Mouse (Mus musculus): ENCODE results near the gene Odaph. TPM values are rescaled to one million over a fixed set of nuclear protein-coding genes. Genes with fewer than 3 reads are reported as not detected.
"Not testable (repeated sequence)": the region's sequence is repeated elsewhere in the genome, so short reads cannot be mapped to it uniquely, and the experiment has no call there.

Gene Odaph
- not detected in 2 replicates for polyA plus RNA-seq (2016; fragmentation: Nextera tagmentation; extraction: Ambion mirVana)

- no peak for DNase-seq (ENCODE audit: low spot score)
- no peaks in the 10 kb centered on the region for H3K4me1 ChIP-seq
- WGBS, result 67% methylated on average over 4 of the region's 4 CpGs
- H3K27ac ChIP-seq, result no peak within 1 kb of the TSS
- no peak within 1 kb of the TSS for H3K4me3 ChIP-seq
- no peaks in the 10 kb centered on the region for H3K9me3 ChIP-seq (replicated peaks)
- no peaks in the 10 kb centered on the region for H3K27me3 ChIP-seq (ENCODE audit: low read depth, poor library complexity, severe bottlenecking)
- no peaks in the 10 kb centered on the region for H3K36me3 ChIP-seq
These were observed at the start of gene Odaph for GRCm38 (mm10) chr5:91987236-91987635. TSS of gene Odaph (plus strand) at chr5:91987475.

DNA sequence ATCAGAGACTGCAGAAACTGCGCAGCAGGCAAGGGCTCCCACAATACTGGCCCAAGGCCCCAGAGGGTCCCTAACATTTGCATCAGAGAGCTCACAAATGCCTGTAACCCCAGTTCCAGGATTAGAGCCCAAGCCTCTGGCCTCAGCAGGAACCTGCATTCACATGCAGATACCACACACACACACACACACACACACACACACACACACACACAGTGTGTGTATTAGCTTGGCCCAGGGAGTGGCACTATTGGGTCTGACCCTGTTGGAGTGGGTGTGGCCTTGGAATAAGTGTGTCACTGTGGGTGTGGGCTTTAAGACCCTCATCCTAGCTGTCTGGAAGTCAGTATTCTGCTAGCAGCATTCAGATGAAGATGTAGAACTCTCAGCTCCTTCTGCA is 41.7 kb upstream of the Odaph start:
- 50% methylated on average over 1 of the region's 1 CpGs for whole genome bisulfite sequencing
- H3K9me3 ChIP-seq (replicated peaks); H3K4me3 ChIP-seq; H3K27me3 ChIP-seq (ENCODE audit: low read depth, poor library complexity, severe bottlenecking); H3K27ac ChIP-seq; DNase-seq (ENCODE audit: low spot score); H3K4me1 ChIP-seq: not testable (repeated sequence)
- peaks cover 49% of the 10 kb centered on the region for H3K36me3 ChIP-seq

- Histone ChIP-seq H3K4me1 (peaks cover 5% of the 10 kb centered on the region; the same call in 1 of the 2 replicates), H3K27ac (no peak overlapping the region), H3K27me3 (ENCODE audit: low read depth, poor library complexity, severe bottlenecking) (no peaks in the 10 kb centered on the region), H3K36me3 (peaks cover 62% of the 10 kb centered on the region), H3K9me3 (replicated peaks) (no peaks in the 10 kb centered on the region), H3K4me3 (no peak overlapping the region)
- no peak for DNase-seq (ENCODE audit: low spot score)
- WGBS, result 98% methylated on average over 4 of the region's 4 CpGs
These were observed 40.3 kb upstream of the Odaph start for GRCm38 (mm10) chr5:91947008-91947407.

- H3K36me3 ChIP-seq, result peaks cover 82% of the 10 kb centered on the region
- 94% methylated on average over 7 of the region's 7 CpGs for WGBS
- DNase-seq (ENCODE audit: low spot score), result no peak
- H3K27me3 ChIP-seq (ENCODE audit: low read depth, poor library complexity, severe bottlenecking), result no peaks in the 10 kb centered on the region
- H3K9me3 ChIP-seq (replicated peaks), result no peaks in the 10 kb centered on the region
- H3K27ac ChIP-seq, result no peak overlapping the region
- H3K4me3 ChIP-seq, result no peak overlapping the region
- H3K4me1 ChIP-seq, result no peaks in the 10 kb centered on the region
These were observed 37.8 kb upstream of the Odaph start for GRCm38 (mm10) chr5:91949441-91949840.

DNA sequence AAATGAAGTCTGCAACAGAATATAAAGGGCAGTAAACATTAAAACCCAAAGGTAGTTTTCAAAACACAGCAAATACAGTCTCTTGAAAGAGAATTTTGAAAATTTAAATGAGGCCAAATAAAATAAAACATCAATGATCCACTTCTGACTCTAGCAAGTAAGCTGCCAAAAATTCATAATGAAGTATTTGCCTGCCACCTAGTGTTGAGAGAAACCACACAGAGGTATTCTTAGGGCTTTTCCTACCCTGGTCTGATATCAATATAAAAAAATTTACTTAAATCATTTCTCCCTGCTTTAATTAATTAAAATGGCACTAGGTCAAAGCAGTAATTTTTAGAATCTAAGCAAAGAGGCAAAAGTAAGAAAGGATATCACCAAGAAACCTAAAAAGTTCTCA is 35.9 kb upstream of the Odaph start:
- no peaks in the 10 kb centered on the region for H3K9me3 ChIP-seq (replicated peaks)
- H3K4me3 ChIP-seq, result no peak overlapping the region
- H3K36me3 ChIP-seq, result peaks cover 90% of the 10 kb centered on the region
- no peaks in the 10 kb centered on the region for H3K27me3 ChIP-seq (ENCODE audit: low read depth, poor library complexity, severe bottlenecking)
- no peaks in the 10 kb centered on the region for H3K4me1 ChIP-seq
- DNase-seq (ENCODE audit: low spot score), result no peak
- H3K27ac ChIP-seq, result no peak overlapping the region

DNA sequence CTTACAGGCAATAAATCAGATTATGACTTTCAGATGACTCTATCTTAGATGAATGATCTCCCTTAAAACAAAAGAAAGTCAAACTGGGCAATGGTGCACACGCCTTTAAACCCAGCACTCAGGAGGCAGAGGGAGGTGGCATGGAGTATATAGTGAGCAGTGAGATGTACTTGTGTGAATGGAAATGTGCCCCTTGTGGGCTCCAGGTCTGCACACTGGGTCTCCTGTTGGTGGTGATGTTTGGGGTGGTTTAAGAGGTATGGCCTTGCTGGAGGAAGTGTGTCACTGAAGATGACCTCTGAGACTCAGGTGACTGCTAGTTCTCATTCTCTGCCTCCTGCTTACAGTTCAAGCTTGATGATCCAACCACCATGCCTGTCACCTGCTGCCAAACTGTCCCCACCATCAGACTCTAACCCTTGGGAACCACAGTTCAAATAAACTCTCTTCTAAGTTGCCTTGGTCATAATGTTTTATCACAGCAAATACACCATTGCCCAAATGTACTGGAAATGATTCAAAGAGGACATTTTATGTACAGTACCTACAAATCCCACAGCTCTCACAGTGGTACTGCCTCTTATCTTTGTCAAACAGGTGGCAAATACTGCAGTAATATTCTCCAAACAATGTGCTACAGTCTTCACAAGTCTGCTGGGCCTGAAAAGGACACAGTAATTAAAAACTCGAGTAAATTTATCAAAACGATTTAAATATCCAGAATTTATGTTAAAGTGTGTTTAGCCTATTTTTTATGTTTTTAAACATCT is 30.1 kb upstream of the Odaph start:
- no peak for DNase-seq (ENCODE audit: low spot score)
- Histone ChIP-seq H3K27me3 (ENCODE audit: low read depth, poor library complexity, severe bottlenecking) (no peaks in the 10 kb centered on the region), H3K27ac (no peak overlapping the region)

GRCm38 (mm10) chr5:91959096-91959495 is 28.2 kb upstream of the Odaph start:
- H3K9me3 ChIP-seq (replicated peaks), result no peaks in the 10 kb centered on the region
- peaks cover 42% of the 10 kb centered on the region for H3K36me3 ChIP-seq
- no peaks in the 10 kb centered on the region for H3K27me3 ChIP-seq (ENCODE audit: low read depth, poor library complexity, severe bottlenecking)
- no peak overlapping the region for H3K27ac ChIP-seq
- no peak overlapping the region for H3K4me3 ChIP-seq
- DNase-seq (ENCODE audit: low spot score), result no peak
- WGBS, result 96% methylated on average over 1 of the region's 1 CpGs
- H3K4me1 ChIP-seq, result peaks cover 21% of the 10 kb centered on the region

More for the DNA sequence above, 30.1 kb upstream of the Odaph start:
- Histone ChIP-seq H3K36me3 (peaks cover 57% of the 10 kb centered on the region), H3K9me3 (replicated peaks) (no peaks in the 10 kb centered on the region), H3K4me3 (no peak overlapping the region), H3K4me1 (peaks cover 16% of the 10 kb centered on the region)
- WGBS, result 91% methylated on average over 3 of the region's 3 CpGs

DNA sequence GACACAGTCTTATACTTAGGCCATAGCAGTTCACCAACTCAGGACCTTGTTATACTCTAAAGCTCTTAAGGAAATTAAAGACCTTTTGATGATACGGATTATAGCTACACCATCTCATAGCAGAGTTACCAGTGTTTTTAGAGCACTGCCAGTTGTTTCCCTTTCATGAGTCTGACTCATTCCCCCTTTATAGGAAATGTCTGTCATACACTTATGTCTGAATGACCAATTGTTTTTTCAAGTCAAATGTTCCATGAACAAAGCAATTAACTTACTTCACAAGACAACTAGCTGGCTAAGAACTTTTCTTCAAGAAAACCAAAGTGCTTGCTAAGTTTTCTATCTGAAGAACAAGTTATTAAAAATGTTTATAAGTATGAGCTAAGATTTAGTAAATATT is 27.3 kb upstream of the Odaph start:
- H3K9me3 ChIP-seq (replicated peaks), result no peaks in the 10 kb centered on the region
- H3K4me3 ChIP-seq, result no peak overlapping the region
- no peak for DNase-seq (ENCODE audit: low spot score)
- H3K36me3 ChIP-seq, result peaks cover 35% of the 10 kb centered on the region
- H3K27me3 ChIP-seq (ENCODE audit: low read depth, poor library complexity, severe bottlenecking), result no peaks in the 10 kb centered on the region
- H3K27ac ChIP-seq, result no peak overlapping the region
- peaks cover 21% of the 10 kb centered on the region for H3K4me1 ChIP-seq
- 98% methylated on average over 1 of the region's 1 CpGs for WGBS

DNA sequence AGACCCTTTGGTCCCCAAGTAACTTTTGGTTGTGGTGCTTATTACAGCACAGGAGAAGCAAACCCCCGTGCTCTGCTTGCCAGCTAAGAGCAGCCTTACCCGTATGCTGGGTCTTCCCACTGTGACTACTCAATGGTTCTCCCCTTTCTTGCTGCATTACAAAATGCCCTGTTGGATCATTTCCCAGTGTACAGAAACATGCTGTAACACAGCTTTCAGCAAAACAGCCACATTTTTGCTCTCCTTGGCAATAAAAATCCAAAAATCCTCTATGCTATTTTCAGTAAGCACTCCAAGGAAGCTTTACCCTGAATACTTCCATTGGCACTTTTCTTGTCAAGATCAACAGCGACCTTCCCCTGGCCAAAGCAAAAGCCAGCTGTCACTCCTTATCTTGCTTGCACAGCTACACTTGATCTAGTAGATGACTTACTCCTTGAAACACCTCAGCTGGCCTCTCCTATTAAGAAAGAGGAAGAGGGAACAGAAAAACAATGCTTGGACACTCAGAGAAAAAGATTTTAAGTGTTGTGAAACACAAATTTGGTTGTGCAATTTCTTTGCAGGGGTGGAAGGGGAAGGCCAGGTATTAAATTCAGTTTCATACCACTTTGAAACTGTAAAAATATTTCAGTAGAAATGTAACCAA is 26.5 kb upstream of the Odaph start:
- DNase-seq (ENCODE audit: low spot score), result no peak
- peaks cover 31% of the 10 kb centered on the region for H3K36me3 ChIP-seq
- H3K4me3 ChIP-seq, result peak overlapping the region; percentile 80; the same call in 1 of the 2 replicates
- H3K9me3 ChIP-seq (replicated peaks), result no peaks in the 10 kb centered on the region
- peaks cover 21% of the 10 kb centered on the region for H3K4me1 ChIP-seq
- no peaks in the 10 kb centered on the region for H3K27me3 ChIP-seq (ENCODE audit: low read depth, poor library complexity, severe bottlenecking)
- H3K27ac ChIP-seq, result no peak overlapping the region
- WGBS, result 80% methylated on average over 3 of the region's 3 CpGs

GRCm38 (mm10) chr5:91961370-91961769 is 25.9 kb upstream of the Odaph start:
- Histone ChIP-seq H3K27ac (no peak overlapping the region), H3K27me3 (ENCODE audit: low read depth, poor library complexity, severe bottlenecking) (no peaks in the 10 kb centered on the region), H3K4me1 (peaks cover 21% of the 10 kb centered on the region), H3K4me3 (peak overlapping the region; percentile 80), H3K9me3 (replicated peaks) (no peaks in the 10 kb centered on the region), H3K36me3 (peaks cover 24% of the 10 kb centered on the region)
- 92% methylated on average over 1 of the region's 1 CpGs for WGBS
- DNase-seq (ENCODE audit: low spot score), result no peak

DNA sequence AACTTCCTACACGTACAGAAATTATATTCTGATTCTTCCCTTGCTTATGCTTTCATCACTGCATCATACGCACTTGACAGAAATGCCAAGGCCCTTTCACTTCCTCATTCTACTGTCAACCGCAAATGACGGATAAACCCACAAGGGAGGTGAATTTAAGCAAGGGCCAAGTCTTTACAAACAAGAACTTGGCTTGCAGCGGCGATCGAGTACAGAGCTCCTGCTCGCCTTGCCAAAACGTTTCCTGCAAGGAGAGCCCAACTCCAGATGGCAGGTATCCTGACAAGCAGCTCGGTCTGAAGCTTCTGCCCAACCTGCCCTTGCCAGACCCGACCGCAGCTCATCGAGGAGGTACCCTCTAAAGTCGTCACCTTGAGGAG is 25.0 kb upstream of the Odaph start:
- Histone ChIP-seq H3K9me3 (replicated peaks) (no peaks in the 10 kb centered on the region), H3K27ac (peak overlapping the region; percentile 96), H3K27me3 (ENCODE audit: low read depth, poor library complexity, severe bottlenecking) (no peaks in the 10 kb centered on the region), H3K4me1 (peaks cover 21% of the 10 kb centered on the region), H3K36me3 (peaks cover 16% of the 10 kb centered on the region), H3K4me3 (peak overlapping the region; percentile 80)
- WGBS, result under 1% methylated on average over 14 of the region's 14 CpGs
- no peak for DNase-seq (ENCODE audit: low spot score)

- H3K4me3 ChIP-seq, result peak within 1 kb of the TSS; percentile 80
- peak within 1 kb of the TSS; percentile 96 for H3K27ac ChIP-seq
- peak; percentile 96 for DNase-seq (ENCODE audit: low spot score)
- H3K9me3 ChIP-seq (replicated peaks), result no peaks in the 10 kb centered on the region
- WGBS, result under 1% methylated on average over 65 of the region's 65 CpGs
- H3K27me3 ChIP-seq (ENCODE audit: low read depth, poor library complexity, severe bottlenecking), result no peaks in the 10 kb centered on the region
- peaks cover 21% of the 10 kb centered on the region for H3K4me1 ChIP-seq
- H3K36me3 ChIP-seq, result peaks cover 10% of the 10 kb centered on the region
These were observed 24.4 kb upstream of the Odaph start, which contains the start of gene Rchy1 for GRCm38 (mm10) chr5:91962639-91963440. TSS of gene Rchy1 (minus strand) at chr5:91963068.

DNA sequence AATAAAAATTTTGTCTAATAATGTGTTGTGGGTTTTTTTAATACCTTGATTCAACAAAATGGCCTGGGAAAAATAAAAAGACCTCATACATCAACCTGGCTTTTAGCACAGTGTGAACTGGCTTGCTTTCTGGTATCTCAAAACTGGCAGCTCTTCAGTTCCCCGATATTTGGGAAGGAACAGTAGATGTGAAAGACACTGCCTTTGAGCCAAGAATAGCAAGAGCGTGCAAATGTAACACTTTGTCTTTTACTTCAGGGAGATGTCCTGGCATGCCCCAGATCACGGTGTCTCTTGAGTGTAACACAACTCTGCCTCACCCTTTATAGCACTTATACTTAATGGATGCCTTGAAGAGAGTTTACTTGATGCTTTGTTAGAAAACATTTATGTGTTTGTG is 15.2 kb upstream of the Odaph start:
- H3K9me3 ChIP-seq (replicated peaks), result no peaks in the 10 kb centered on the region
- H3K4me3 ChIP-seq, result no peak overlapping the region
- WGBS, result 89% methylated on average over 3 of the region's 3 CpGs
- no peak for DNase-seq (ENCODE audit: low spot score)
- H3K36me3 ChIP-seq, result 0 out of 2 replicates have a peak, but pooled peaks cover 6% of the 10 kb centered on the region
- no peaks in the 10 kb centered on the region for H3K27me3 ChIP-seq (ENCODE audit: low read depth, poor library complexity, severe bottlenecking)
- no peaks in the 10 kb centered on the region for H3K4me1 ChIP-seq
- H3K27ac ChIP-seq, result no peak overlapping the region

All from limb, embryonic 10.5 days (tissue).